Mouse (Mus musculus) kidney, postnatal 4 days (tissue): ENCODE results near the gene Cabp7.
A peak's percentile ranks its signal among the peaks of the same experiment; 100 is the strongest.

ENCODE experiments used
- DNase-seq, 2 experiments: peaks; one replicate each; pipeline ENCODE4 v3.0.0; 2021; ENCODE audit warnings: mixed read lengths in 2 of 2

Gene Cabp7

DNA sequence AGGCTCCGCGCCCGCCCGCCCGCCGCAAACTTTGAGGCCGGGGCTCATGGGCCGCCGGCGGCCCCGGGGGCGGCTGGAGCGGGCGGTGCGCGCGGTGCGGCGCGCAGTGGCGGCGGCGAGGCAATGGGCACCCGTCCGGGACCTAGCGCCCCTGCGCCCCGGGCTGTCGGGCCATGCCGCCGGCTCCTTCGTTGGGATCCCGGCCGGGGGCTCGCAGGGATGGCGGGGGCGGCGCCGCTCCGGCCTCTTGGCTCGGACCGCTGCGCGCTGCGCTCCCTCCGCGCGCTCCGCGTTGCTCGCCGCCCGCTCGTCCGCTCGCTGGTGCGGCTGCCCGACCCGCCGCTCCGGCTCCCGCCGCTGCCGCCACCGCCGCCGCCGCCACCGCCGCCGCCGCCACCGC lies at the start of gene Cabp7:
Gene Cabp7 (minus strand): TSS at position 46 of the 400 bp plus-strand sequence.
- no peak for DNase-seq

DNA sequence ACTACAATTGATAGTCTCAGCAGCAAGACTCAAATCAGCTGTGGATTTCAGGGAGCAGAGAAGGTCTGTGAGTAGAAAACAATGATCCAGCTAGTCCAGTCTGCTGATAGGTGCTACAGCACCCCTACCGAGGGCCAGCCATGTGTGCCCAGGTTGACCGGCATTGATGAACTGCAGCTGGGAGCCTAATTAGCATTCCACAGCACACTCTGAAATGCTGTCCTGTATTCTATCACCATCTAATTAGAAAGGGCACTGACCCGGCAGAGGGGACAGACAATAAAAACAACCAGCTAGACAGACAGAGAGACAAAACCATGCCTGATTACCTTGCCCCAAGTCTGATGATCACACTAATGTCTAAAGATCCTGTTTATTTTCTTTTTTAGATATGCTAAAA lies 46.4 kb upstream of the Cabp7 start:
- peak in 1 of 2 experiments; percentile 37 for DNase-seq

DNA sequence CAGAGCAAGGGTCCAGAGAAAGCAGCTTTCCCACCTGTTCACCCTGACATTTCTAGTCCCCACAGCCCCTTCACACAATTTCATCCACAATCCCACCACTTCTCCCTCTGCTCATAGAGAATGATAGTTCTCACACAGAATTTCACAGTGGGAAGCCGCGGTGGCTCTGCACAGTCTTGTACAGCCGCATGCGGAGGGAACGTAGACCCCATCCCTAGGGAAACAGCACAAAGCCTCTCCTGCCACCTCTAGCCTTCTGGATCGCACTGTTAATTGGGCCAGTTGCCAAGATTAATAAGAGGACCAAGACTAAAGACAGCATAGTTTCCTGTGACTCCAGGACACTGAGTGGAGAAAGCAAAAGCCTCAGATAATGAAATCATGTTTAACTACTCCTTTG lies 45.0 kb upstream of the Cabp7 start:
- DNase-seq, result no peak

DNA sequence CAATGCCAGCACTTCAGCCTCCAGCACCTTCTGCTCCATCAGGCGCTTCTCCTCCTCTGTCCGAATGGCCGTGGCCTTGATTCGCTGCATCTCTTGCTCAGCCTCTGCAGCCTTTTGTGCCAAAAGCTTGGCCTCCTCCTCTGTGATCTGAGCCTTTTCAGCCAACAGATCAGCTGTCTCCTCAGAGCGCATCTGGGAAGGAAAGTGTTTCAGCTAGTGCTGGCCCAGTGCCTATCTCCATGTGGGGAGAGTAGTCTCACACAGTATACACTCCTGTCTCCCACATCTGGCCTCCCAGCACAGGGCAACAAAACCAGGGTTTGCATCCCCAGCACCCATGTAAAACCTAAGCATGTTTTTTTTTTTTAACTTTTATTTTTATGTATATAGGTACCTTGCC lies 43.1 kb upstream of the Cabp7 start:
- no peak for DNase-seq

DNA sequence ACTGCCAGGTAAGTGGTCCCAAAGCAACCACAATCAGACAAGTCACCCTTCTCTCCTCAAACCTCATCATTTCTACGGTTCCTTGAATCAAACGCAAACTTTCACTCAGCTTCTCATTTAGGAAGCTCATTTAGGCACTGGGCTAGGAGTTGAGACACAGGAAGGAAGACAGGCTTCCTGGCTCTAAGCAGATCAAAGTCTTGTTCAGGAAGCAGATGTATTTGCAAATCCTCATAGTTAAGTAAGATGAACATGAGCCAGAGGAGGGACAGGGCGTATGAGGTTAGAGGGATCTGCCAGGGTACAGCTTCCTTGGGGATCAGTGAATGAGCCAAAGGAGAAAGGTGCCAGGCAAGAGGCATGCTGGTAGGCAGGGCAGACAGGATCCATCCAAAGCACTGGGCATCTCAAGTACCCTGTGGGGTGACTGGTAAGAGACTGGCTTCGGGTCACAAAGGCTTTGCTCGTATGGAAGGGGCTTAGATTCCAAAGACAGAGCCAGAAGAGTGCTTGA lies 38.1 kb upstream of the Cabp7 start:
- DNase-seq, result no peak

DNA sequence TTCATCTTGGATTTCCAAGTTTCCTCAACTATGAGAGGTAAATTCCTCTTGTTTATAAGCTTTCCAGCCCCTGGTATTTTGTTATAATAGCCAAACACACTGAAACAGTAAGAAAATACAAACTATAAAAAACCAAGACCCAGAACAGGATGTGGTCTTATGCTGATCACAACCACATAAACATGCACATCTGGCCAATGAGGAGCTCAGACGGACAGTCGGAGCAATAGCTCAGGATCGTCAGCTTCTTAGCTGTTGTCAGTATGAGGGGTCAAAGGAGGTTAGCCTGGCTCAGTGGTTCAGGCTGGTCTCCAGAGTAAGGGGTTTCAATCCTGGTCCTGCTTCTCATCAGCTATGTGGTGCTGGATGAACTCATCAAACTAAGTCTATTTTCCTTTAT lies 36.5 kb upstream of the Cabp7 start:
- no peak for DNase-seq

DNA sequence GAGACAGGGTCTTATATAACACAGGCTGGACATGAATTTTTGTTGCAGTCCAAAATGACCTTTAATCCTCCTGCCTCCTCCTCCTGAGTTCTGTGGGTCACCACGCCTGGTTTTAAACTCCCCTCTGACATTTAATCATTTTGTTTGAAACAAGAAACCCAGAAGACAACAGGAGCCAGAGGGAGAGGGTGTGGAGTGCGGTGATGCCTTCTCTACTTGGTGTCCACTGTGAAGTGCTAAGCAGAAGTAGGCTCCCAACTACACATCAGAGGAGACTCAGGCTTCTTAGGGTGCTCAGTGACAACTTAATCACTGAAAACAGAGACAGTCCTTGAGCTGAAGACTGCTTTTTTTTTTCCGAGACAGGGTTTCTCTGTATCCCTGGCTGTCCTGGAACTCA lies 34.3 kb upstream of the Cabp7 start:
- DNase-seq, result no peak

DNA sequence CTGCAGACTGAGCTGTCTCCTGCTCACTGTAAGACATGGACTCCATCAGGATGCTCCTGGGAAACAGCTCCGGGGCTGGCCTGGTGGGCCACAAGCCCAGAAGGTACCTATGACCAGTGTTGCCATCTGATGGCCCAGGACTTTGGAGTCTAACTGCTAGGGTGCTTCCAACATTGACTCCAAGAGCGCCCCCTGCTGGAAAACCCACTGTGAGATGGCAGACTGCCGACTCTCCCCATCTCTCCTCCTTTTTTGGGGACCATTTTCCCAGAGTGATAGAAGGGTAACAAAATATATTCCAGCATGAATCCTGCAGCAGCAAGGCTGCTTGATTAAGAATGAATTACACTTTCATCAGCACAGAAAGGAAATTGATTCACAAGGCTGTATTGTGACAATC lies 26.3 kb upstream of the Cabp7 start:
- peak; percentile 79 to 82 for DNase-seq

DNA sequence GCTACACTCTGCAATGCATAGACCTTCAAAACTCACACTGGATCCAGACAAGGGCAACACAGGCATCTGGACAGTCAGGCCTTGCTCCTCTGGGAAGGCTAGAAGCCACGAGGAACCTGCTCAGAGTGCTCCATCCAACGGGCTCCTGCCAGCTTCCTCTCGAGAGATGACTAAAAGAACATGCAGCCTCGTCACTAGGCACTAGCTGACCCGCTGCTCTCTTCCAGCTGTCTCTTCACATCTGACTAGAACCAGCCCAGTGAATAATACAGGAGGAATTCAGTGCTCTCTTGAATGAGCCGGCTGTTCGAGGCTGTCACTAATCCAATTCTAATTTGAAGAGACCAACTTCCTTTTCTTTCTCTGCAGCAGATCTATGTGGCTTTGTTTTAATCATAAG lies 25.2 kb upstream of the Cabp7 start:
- no peak for DNase-seq

DNA sequence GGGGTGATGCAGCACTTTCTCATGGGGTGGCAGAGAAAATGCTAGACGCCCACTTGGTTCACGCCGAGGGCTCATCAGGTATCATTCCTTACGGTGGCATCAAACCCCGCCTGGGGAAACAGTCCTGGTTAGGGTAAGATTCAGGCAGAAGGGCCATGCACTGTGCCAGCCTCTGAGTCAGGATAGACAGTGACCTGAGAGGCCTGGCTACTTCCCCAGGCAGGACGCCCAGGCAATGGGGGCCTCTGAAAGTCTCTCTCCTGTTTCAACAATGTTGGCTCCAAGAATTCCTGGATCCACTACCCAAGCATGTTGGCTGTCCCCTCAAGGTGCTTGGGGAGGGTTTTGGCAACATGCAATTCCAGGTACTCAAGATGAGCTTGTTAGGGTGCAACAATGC lies 23.3 kb upstream of the Cabp7 start:
- DNase-seq, result no peak

DNA sequence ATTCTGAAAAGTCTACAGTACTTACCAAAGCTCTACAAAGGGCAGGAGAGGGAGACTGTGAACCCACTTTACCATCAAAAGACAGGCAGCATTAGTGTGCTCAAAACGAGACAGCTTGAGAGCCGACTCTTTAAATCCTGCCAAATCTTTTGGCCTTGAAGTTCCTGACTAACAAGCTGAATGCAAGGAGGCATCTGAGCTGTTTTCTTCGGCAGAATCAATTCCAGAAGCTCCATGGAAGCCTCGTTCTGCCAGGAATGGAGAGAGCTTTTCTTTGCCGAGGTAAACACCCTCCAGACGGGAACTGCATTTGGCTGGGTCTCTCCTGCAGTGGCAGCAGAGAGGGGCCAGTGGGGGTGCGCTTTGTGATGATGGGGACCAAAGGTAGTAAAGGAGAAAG lies 22.7 kb upstream of the Cabp7 start:
- DNase-seq, result no peak

DNA sequence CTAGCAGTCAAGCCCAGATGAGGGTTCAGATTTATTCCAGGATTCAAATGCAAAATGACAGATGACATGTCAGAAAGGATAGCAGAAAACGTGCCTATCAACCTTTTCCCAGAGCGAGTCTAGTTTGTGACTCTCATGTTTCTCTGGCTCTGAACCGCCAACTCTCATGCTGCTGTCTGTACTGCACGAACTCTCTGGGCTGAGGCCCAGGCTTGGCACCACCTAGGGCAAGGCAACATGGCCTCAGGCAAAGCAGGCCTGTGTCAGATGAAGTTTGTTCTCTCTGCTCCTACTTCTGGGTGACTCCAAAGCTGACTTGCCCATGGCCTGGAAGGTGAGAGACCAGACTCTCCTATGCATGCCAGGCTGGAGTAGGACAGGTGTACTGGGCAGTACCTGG lies 21.8 kb upstream of the Cabp7 start:
- DNase-seq, result no peak

DNA sequence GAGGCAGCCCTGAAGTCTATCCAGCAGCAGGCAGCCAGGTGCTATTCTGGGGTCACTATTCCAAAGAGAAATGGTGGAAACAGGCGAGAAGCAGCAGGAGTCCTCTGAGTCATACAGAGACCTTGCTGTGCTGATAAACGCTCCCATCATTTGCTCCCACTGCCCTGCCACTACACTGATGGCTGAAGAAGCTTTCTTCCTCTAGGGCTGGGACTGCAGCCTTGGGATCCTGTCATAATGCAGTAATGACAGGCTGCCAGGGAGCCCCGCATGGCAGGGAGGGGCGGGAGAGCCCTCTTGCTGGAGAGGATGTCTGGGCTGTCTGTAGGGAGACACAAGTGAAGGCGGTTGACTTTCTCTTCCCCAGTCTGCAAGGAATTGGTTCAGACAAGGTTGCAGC lies 17.9 kb upstream of the Cabp7 start:
- no peak for DNase-seq

DNA sequence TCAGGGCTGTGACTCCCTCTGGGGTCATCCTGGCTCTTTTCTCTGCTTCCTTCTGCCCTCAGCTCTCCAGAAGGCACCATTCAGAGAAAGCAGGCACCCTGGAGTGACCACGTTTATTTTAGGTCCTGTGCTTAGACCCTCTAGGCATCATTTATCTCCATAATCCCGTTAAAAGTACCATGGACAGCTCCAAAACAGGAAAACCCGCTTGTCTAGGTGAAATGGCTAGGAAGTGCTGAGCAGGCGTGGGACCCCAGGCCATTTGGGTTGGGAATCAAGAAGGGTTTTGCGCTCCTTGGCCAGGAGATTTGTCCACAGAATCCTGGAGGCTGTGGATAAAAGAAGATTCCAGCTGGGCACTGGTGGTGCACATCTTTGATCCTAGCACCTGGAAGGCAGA lies 17.1 kb upstream of the Cabp7 start:
- DNase-seq, result no peak

DNA sequence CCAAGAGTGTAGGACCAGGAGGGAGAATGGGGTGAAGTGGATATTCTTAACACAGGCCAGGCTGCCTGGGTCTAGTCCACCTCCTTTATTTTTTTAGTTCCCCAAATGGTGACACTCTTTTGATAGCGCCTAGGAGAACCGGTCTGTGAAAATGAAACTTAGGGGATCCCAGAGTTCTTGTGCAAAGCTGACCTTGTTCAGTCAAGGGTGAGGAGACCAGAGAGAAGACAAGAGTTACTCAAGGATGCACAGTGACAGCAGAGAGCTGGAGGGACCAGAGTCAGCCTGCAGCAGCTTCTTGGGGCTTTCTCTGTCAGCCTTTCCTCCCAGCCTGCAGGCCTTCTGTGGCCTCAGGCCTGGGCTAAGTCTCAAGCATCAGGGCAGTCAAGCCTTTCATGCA lies 15.9 kb upstream of the Cabp7 start:
- DNase-seq, result no peak

DNA sequence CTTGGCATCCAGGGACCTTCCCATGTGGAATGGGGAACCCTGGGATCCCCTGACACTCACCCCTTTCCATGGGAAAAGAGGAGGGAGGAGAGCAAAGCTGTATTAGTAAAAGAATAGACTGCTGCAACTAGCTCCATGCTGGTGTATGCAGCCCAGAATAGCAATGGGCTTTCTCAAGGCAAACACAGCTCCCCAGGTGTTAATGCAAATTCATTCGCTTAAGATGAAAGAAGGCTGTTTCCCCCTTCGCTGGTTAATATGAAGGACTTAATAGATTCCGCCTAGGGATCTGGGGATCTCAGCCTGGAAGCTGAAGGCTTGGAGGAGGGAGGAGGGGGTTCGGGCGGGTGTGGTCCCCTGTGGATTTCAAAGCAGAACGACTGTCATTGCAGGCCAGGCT lies 15.4 kb upstream of the Cabp7 start:
- DNase-seq, result no peak

DNA sequence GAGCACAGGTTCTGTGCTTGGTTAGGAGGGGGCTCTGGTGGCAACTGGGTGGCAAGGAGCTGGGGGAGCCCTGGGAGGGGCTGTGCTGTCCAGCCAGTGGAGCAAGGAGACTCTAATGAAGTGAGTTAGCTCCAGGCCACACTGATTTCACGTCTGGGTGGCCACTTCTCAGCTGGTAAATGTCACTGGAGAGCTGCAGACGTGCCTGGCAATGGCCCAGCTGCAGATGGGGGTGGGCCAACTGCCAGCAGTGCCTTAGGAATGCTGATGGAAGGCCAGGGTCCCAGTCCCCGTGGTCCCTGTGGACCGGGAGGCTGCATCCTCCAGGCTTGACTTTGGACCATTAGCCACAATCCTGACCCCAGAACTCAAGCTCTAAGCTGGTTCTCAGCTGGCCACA lies 13.9 kb upstream of the Cabp7 start:
- peak; percentile 81 to 87 for DNase-seq

DNA sequence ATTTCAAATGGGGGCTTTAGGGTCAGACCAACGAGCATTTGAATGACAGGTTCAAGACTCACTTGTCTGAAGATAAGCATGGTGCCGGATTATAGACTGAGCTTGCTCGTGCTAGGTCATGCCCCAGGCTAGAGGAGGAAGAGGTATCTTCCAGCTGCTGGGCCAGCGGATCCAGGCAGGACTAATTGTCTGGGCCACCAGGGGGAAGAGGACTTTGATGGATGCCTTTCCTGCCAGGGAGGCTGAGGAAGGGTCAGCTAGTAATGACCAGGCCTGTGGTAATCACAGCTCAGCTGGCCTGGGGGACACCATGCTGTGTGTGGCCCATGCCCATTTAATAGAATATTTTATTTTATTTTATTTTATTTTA lies 11.2 kb upstream of the Cabp7 start:
- no peak for DNase-seq

DNA sequence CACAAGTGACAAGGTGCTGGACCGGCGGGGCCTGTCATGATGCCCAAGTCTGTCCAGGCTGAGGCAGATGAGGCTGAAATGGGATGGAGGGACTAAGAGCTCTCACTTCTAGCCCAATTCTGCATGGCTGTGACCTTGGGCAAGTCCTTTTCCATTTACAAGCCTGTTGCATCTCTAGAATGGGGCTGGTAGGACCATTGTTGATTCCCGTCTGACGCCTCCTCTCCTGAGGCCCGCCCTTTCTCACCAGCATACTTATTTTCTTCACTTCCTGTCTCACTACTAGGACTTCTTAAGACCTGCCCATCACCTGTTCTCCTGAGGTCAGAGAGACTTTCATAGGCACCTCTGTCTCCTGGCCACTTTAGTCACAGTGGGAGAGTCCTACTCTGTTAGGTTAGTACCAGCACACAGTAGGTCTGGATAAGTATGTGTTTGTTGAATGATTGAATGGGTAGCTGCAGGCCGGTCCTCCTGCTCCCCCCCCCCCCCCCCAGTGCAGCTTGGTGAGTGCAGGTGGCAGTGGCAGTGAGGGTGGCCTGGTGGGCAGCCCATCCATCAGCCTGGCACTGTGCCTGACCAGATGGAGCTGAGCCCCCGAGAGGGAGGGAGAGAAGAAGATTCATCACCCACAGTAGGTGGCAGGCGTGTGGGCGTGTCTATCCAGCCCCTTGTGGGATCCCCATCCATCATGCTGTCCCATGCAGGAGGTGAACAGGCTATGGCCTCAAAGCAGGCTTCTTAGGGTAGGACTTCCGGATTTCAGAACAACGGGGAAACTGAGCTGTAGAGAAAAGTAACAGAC lies 10.6 kb upstream of the Cabp7 start:
- DNase-seq, result no peak

DNA sequence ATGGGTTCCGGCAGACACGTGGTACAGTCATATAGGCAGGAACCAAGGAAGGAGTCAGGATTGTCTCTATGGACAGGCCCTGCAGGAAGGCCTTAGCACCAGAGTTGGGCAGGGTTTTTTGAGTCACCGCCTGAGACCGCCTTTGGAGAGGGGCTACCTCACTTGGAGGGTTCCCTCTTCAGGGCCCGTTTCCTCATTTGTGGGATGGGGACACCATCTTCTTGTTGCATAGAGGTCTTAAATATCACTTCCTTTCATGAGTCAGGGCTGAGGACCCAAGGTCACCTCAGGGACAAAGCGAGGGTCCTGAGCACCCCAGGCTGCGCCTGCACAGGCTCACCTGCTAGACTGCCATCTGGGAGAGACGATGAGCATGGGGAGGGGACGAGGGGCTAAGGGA lies 9.9 kb upstream of the Cabp7 start:
- no peak for DNase-seq

DNA sequence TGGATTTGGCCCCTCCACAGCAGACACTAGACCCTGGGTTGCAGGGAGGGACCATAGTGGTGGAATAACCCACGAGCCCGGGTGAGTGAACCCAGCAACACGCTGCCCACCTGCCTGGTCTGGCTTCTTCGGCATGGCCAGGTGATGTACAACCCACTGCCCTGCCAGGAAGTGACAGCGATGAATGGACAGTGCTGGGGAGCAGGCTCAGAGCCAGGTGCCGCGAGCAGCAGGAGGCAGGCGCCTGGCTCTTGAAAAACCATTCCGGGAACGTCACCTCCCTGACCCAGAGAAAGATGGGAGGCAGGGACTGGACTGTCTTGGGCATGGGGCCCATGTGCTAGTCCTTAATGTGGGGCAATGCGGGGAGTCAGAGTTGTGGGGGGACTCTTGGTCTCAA lies 8.3 kb upstream of the Cabp7 start:
- no peak for DNase-seq

DNA sequence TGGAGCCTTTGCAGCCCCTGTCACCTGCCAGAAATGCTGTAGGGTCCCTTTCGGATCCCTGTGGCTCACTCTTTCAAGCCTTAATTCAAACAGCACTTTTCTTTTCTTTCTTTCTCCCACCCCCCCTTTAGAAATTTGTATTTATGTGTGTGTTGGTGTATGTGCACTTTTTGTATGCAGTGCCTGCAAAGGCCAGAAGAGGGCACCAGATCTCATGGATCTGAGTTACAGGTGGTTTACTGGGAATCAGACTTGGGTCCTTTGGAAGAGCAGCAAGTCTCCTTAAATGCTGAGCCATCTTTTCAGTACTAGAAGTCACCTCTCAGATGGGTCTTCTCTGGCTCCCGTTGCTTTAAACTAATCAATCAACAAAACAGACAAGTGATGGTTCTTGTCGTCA lies 7.5 kb upstream of the Cabp7 start:
- no peak for DNase-seq

DNA sequence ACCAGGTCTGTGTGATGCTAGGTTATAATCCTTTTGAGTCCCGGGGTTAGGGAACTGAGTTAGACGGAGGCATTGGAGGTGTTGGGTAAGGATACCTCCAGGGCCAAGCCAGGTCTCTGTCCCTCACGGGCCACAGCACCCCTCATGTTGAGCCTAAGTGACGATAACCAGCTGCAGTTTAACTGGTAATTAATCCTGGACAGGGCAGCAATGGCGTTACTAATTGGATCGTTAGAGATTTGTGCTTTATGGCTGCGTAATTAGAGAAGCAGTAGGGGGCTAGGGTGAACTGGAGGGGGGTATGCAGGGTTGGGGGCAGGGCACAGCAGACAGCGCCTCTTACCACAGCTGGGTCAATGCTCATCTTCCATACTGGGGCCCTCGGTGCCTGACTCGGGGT lies 6.3 kb upstream of the Cabp7 start:
- no peak for DNase-seq

DNA sequence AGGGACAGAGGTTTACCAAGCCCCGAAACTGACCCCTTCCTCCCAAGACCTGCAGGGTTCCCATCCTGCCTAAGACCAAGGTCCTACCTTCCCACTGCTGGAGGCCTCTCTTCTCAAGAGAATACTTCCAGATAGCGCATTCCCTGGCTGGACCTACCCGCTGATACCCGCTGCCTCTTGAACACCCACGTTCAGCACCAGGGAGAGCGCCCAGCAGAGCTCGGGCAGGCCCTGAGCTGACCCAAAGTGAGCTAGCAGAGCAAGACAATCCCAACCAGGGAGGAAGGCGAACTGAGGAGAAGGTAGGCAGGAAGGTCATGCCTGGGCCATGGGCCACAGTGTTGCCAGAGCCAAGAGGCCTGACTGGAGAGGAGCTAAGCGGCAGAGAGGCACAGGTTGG lies 3.7 kb upstream of the Cabp7 start:
- peak; percentile 93 to 94 for DNase-seq

DNA sequence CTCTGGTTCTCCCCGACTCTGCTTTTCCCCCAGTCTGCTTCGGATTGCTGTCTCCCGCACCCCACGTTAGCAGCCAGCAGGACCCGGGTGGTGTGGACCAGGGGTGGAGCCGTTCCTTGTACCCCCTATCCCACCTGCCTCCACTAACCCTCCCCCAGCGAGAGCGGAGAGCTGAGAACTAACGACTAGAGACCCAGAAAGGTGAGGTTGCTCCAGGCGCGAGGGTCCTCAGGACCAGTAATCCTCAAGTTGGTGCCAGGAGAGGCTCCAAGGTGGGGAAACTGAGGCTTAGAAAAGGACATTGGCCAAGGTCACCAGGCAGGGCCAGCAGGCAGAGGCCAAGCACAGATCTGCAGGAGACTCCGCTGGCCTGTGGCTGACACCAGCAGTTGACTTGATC lies 707 bp upstream of the Cabp7 start:
- no peak for DNase-seq
